Mouse (Mus musculus) bone marrow macrophage, adult 2 months (primary cell): Measurements from ENCODE around the gene Rasa4.

Experiments
- CTCF ChIP-seq: IDR thresholded peaks from 2 replicates; pipeline ENCODE4 v1.5.1; 2012; ENCODE audit warnings: low read depth, mild to moderate bottlenecking, low read length, moderate library complexity
- POLR2A ChIP-seq: IDR thresholded peaks from 2 replicates; pipeline ENCODE4 v1.6.1; 2012; ENCODE audit warnings: mild to moderate bottlenecking, low read depth, low read length, borderline replicate concordance

GRCm38 (mm10) chr5:136143161-136143755 is 59.5 kb downstream of the Rasa4 start:
- TF ChIP-seq CTCF (peak; percentile 65), POLR2A (no peak)
